Mouse (Mus musculus) embryonic facial prominence, embryonic 14.5 days (tissue): Measurements from ENCODE around the gene Raet1e. TPM values are rescaled to one million over a fixed set of nuclear protein-coding genes. Genes with fewer than 3 reads are reported as not detected.
A peak's percentile ranks its signal among the peaks of the same experiment; 100 is the strongest.
"Not testable (repeated sequence)": the region's sequence is repeated elsewhere in the genome, so short reads cannot be mapped to it uniquely, and the experiment has no call there.

ENCODE experiments used
- ATAC-seq: fragments of 200-750 bp; cut with Nextera tagmentation; 2 replicates; pipeline ENCODE4 v1.8.0; 2017; ENCODE audit warnings: low read depth, moderate number of reproducible peaks, moderate TSS enrichment
- DNase-seq: peaks from one replicate; pipeline ENCODE4 v3.0.0-alpha.2; 2015; ENCODE audit warnings: low spot score
- H3K27ac ChIP-seq: fragments of 300-500 bp; sonication (generic); replicated peaks from 2 replicates; pipeline ENCODE4 v1.5.1; 2014; ENCODE audit warnings: low read depth, mild to moderate bottlenecking, low read length, moderate library complexity
- H3K27me3 ChIP-seq: fragments of 300-500 bp; sonication (generic); replicated peaks from 2 replicates; pipeline ENCODE4 v1.6.1; 2014; ENCODE audit warnings: low read length; ENCODE audit not compliant: control insufficient read depth, insufficient read depth
- H3K36me3 ChIP-seq: fragments of 300-500 bp; sonication (generic); 2 replicates; pipeline ENCODE4 v1.6.1; 2014; ENCODE audit warnings: low read length, mixed read lengths; ENCODE audit not compliant: control insufficient read depth, insufficient read depth
- H3K4me1 ChIP-seq: fragments of 300-500 bp; sonication (generic); 2 replicates; pipeline ENCODE4 v1.6.1; 2014; ENCODE audit warnings: antibody characterized with exemption, low read length; ENCODE audit not compliant: control insufficient read depth, insufficient read depth
- H3K4me2 ChIP-seq: fragments of 300-500 bp; sonication (generic); 2 replicates; pipeline ENCODE4 v1.6.1; 2014; ENCODE audit warnings: low read depth, mild to moderate bottlenecking, low read length, moderate library complexity, mixed read lengths
- H3K4me3 ChIP-seq: fragments of 300-500 bp; sonication (generic); 2 replicates; pipeline ENCODE4 v1.5.1; 2014; ENCODE audit warnings: low read depth, mild to moderate bottlenecking, low read length
- H3K9ac ChIP-seq: fragments of 300-500 bp; sonication (generic); 2 replicates; pipeline ENCODE4 v1.6.1; 2014; ENCODE audit warnings: low read depth, mild to moderate bottlenecking, low read length, moderate library complexity, mixed read lengths
- H3K9me3 ChIP-seq: fragments of 300-500 bp; sonication (generic); 2 replicates; pipeline ENCODE4 v1.6.1; 2016; ENCODE audit warnings: low read length; ENCODE audit not compliant: control insufficient read depth
- WGBS: fragments of 180-500 bp; shearing (Covaris S2); extraction: QIAGEN DNeasy Blood & Tissue Kit; methylation state at CpG from one replicate; pipeline ENCODE4 v1.1.7; 2014; 5-methylcytosine and 5-hydroxymethylcytosine counted together
- polyA plus RNA-seq: library from polyadenylated mRNA; unstranded; fragments of >200 nt; fragmentation: Nextera tagmentation; extraction: Ambion mirVana; gene quantifications from 2 replicates; pipeline ENCODE4 v1.2.1, GENCODE M21; 2014

Raet1e gene
- polyA plus RNA-seq, 1 experiment from 2014 or later, result 5.4 TPM

DNA sequence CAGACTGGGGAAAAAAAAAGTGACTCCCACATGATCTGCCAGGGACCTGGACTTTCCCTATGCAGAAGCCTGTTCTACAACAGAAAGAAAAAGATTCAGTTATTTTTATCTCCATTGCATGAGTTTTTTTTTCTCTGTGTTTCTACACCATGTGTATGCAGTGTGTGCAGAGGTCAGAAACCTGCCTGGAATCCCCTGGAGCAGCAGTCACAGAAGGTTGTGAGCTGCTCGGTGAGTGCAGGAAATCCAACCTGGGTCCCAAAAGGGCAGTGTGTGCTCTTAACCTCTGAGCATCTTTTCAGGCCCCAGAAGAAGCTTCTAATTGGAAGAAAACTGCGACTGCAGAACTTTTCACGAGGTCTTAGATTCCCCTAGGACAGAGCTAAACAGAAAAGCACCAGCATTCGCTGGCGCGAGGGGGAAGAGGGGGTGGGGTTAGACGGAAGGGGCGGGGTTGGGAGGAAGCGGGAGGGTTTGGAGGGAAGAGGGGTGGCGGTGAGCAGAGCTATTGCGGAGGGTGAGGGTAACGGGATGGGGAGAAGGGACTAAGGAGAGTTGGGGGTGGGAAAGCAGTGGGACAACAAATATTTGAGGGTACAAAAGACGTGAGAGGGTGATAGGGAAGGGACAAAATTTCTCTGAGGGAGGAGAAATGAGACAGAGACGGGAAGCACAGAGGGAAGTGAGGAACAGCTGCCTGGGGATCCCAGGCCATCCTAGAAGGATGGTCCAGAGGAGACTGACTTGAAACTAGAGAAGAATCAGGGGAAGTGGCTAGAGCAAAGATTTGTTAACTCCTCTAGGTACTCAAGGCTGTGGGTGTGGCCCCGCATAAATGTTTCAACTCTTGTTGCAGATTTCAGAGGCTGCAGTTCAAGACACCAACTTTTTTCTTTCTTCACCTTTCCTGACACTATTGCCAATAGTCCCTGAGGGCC is 203.3 kb downstream of the Raet1e start:
- not testable (repeated sequence) for H3K36me3 ChIP-seq, H3K4me1 ChIP-seq, H3K9ac ChIP-seq, H3K9me3 ChIP-seq, H3K27me3 ChIP-seq, H3K27ac ChIP-seq
- under 1% methylated on average over 9 of the region's 15 CpGs for WGBS
- H3K4me2 ChIP-seq, result peak overlapping the region; percentile 39
- peak overlapping the region; percentile 19; the same call in 1 of the 2 replicates for H3K4me3 ChIP-seq
- ATAC-seq, result peak; percentile 82
- DNase-seq, result peak; percentile 36

DNA sequence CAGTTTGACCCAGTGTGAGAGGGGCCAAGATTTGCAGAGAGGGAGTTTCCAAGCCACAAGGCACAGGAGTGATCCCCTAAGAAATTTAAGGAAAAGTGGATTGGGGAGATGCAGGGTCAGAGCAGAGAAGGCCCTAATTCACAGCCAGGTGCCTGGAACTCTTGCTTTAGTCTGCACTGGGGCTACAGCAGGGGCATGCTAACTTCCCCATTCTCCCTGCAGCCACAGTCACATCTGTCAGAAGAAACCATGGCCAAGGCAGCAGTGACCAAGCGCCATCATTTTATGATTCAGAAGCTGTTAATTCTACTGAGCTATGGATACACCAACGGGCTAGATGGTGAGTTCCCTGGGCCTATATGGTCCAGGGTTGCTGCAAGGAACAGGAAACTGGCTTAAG is 204.1 kb downstream of the Raet1e start:
- not testable (repeated sequence) for H3K4me2 ChIP-seq, H3K27me3 ChIP-seq, H3K9ac ChIP-seq, H3K9me3 ChIP-seq, DNase-seq, H3K36me3 ChIP-seq, ATAC-seq, H3K4me1 ChIP-seq, H3K4me3 ChIP-seq, H3K27ac ChIP-seq
- WGBS, result 93% methylated on average over 1 of the region's 2 CpGs

DNA sequence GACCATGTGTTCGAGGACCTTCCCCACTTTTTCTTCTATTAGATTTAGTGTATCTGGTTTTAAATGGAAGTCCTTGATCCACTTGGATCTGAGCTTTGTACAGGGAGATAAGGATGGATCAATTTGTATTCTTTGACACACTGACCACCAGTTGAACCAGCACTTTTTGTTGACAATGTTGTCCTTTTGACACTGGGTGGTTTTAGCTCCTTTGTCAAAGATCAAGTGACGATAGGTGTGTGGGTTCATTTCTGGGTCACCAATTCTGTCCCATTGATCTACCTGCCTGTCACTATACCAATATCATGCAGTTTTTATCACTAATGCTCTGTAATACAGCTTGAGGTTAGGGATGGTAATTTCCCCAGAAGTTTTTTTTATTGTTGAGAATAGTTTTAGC is 206.5 kb downstream of the Raet1e start:
- H3K36me3 ChIP-seq, H3K4me2 ChIP-seq, H3K9me3 ChIP-seq, ATAC-seq, H3K4me1 ChIP-seq, H3K27ac ChIP-seq, DNase-seq, H3K9ac ChIP-seq, H3K4me3 ChIP-seq, H3K27me3 ChIP-seq: not testable (repeated sequence)
- 89% methylated on average over 2 of the region's 2 CpGs for WGBS

DNA sequence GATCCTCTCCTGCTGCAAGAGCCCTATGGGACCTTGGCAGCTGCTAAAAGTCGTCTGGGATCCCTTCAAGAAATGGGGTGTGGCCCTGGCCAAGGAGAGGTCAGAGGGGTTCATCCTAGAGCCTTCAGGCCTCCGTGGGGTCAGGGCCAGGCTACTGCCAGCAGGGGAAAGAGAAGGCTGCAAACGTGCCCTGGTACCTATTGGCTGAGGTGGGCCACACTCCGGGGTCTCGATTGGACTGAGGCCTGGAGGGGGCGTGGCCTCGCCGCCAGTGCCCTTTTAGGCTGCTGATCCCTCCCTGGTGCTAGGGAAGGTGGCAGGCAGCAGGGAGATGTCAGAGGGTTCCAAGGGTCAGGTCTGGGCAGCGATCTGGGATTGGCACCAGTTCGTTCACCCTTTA is 222.9 kb downstream of the Raet1e start:
- not testable (repeated sequence) for H3K9ac ChIP-seq, H3K36me3 ChIP-seq, H3K27me3 ChIP-seq, H3K4me2 ChIP-seq, H3K27ac ChIP-seq, DNase-seq, H3K9me3 ChIP-seq, H3K4me3 ChIP-seq, ATAC-seq, H3K4me1 ChIP-seq
- 7% methylated on average over 5 of the region's 10 CpGs for WGBS

DNA sequence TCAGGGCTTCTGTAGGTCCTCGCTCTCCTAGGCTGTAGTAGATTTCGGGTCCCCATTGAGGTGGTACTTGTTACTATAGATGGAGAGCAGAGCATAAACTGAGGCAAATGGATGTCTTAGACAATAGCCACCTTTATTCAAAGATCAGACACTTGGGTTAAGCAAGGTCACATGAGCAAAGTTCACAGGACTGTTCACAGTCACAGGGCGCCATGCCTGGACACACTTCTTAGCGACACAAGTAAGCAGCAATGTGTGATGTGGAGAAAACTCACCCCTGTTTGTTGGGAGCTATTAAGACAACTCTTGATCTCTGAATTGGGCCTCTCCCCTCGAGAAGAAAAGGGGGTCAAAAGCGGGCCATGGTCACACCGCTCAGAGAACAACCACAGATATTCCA is 231.8 kb downstream of the Raet1e start:
- not testable (repeated sequence) for H3K4me1 ChIP-seq, ATAC-seq

DNA sequence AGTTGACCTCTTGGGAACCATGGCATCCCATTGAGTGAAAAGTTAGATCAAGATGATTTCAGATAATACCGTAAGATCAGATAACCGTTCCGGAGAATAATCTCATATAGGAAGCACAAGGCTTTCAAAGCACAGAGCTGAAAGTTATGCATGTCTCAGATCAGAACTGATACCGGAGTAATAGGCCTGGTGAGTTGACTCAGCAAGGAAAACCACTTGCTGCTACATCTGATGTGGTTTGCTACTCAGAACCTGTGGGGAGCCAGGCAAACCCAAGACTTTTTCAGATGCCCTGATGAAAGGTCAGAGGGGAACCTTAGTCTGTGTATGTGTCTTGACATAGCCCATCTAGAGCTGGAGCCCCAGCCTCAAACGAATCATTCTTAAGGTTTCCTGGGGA is 233.2 kb downstream of the Raet1e start:
- 75% methylated on average over 2 of the region's 5 CpGs for WGBS
- not testable (repeated sequence) for H3K4me2 ChIP-seq, H3K4me1 ChIP-seq, DNase-seq, H3K27me3 ChIP-seq, ATAC-seq, H3K9ac ChIP-seq, H3K9me3 ChIP-seq, H3K36me3 ChIP-seq, H3K27ac ChIP-seq, H3K4me3 ChIP-seq

More for the DNA sequence above, 231.8 kb downstream of the Raet1e start:
- not testable (repeated sequence) for H3K4me2 ChIP-seq, H3K9ac ChIP-seq, H3K9me3 ChIP-seq, H3K36me3 ChIP-seq, H3K4me3 ChIP-seq, H3K27ac ChIP-seq, H3K27me3 ChIP-seq, DNase-seq
- WGBS, result 90% methylated on average over 7 of the region's 7 CpGs

DNA sequence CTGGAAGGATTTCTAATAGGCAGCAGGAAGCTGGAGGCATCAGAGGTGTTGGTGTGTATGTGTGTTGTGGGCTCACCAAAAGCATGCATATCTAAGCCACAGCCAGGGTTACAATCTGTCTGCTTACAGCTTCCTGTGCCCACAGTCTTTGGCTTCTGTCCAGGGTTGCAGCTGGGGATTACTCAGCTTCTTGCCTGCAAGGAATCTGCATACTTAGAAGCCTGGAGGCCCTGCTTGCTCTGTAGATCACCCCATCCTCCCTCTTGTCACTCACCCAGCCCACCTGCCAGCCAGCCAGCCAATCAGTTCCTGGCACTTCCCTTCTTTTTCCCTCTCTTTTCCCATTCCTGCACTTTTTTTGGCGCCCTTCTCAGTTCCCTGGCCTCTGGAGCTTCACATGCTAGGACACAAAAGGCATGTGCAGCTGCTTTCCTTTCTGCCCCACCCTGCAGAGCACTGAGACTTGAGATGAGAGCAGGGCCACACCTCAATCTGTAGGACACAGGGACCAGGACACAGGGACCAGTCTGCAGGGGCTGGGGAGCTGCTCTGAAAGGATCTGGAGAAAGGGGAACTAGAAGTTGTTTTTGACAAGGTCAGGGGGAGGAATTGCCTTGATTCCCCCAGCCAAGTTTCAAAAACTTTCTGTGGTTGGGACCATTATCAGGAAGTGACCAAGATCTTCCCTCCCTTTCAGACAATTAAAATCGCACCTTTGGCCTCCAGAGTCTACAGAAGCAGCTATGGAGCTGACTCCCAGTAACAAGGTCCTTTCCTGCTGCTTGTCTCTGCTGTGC is 234.9 kb downstream of the Raet1e start:
- not testable (repeated sequence) for H3K4me1 ChIP-seq, DNase-seq, H3K36me3 ChIP-seq, H3K4me2 ChIP-seq, H3K9ac ChIP-seq, H3K9me3 ChIP-seq, H3K27ac ChIP-seq, H3K27me3 ChIP-seq, H3K4me3 ChIP-seq
- WGBS, result no CpG with 5 or more reads among the region's 2 CpGs
- ATAC-seq, result peak; percentile 68

DNA sequence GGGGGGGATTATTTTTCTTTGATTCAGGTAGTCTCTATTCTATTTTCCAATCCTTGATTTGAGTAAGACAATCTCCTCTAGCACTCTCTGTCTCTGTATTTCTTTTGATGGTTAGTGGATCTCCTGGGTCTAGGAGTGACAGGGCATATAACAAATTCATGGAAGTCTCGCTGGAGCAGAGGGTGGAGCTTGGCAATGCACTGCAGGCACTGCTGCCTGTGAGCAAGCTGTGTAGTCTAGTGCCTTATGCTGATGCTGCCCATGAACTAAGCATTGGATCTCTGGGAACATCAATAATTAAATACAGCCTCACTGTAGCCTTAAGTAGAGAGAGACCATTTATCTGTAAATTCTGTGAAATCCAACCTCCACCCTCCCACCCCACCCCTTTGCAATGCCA is 238.3 kb downstream of the Raet1e start:
- H3K9ac ChIP-seq, H3K27ac ChIP-seq, DNase-seq, H3K4me3 ChIP-seq, H3K4me1 ChIP-seq, H3K4me2 ChIP-seq, H3K27me3 ChIP-seq, ATAC-seq, H3K36me3 ChIP-seq, H3K9me3 ChIP-seq: not testable (repeated sequence)
- 9% methylated on average over 1 of the region's 1 CpGs for WGBS
